ENCODE assay signal across 11 mouse cellular contexts in the genomic region with DNA sequence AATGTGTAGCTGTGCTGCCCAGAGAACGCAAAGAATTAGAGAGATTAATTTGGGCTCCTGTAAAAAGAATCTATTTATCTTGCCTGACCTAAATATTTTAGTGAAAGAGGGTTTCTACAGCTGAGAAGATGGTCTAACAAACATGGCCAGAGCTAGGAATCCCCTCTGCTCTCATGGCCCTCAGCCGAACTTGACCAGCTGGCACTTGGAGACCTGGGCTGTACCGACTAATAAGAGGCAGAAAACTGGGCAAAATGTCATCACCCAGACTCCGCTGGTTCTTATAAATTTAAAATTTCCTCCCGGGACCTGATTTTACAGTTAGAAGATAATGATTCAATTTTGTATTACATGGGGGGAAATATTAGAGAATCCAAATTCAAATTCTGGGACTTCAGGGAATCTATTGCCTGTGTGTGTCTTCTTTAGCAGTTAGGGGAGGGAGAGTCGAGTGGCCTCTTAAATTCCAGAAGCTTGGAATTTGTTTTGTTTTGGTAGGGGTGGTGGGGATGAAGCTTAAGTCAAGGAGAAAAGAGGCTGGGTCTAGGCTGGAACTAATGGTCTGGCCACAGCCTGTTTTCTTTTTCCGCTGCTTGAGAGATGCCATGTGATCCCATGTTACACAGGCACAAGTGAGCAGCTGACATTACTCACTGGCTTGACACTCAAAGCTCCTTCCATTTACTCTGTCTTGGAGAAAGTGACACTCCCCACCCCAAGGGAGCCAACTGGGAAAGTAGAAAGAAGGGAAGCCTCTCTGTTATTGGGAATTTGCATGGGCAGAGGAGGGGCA. TPM values are rescaled to one million over a fixed set of nuclear protein-coding genes. Genes with fewer than 3 reads are reported as not detected.
DNase-seq lines count a peak whose midpoint lies in the region; ATAC-seq and TF ChIP-seq lines count a peak whose summit lies in the region.
"Had no signal": no experiment of that assay in that cellular context is flagged by ENCODE, and none has a peak within 500 bp of the region (broad histone marks: within the 10 kb centered on the region; RNA-seq: fewer than 3 reads in every experiment).

No protein-coding gene starts in this region.

- ATAC-seq in heart, postnatal 0 days (ENCODE audit: insufficient read depth, low read depth), result no peak
- no peak for ATAC-seq in heart, embryonic 12.5 days (ENCODE audit: insufficient number of reproducible peaks, low FRiP score)
- ATAC-seq in forebrain, embryonic 14.5 days, result no peak
- ATAC-seq in midbrain, embryonic 14.5 days (ENCODE audit: low FRiP score, low TSS enrichment), result no peak

- H3K4me1 ChIP-seq in heart, postnatal 0 days (ENCODE audit: control insufficient read depth, insufficient read depth), result peaks cover 12% of the 10 kb centered on the region
- H3K4me1 ChIP-seq in heart, embryonic 12.5 days (replicated peaks), result peaks cover 22% of the 10 kb centered on the region
- peaks cover 32% of the 10 kb centered on the region for H3K4me1 ChIP-seq in forebrain, embryonic 14.5 days (ENCODE audit: control insufficient read depth, insufficient read depth, low read length)
- peaks cover 40% of the 10 kb centered on the region for H3K4me1 ChIP-seq in midbrain, embryonic 14.5 days (ENCODE audit: control insufficient read depth, insufficient read depth, low read length)

- H3K27me3 ChIP-seq in heart, postnatal 0 days (ENCODE audit: control insufficient read depth, insufficient read depth, low read length), result peaks cover 94% of the 10 kb centered on the region
- H3K27me3 ChIP-seq in heart, embryonic 12.5 days (replicated peaks), result peaks cover 94% of the 10 kb centered on the region
- no peaks in the 10 kb centered on the region for H3K27me3 ChIP-seq in forebrain, embryonic 14.5 days (replicated peaks; ENCODE audit: control insufficient read depth, insufficient read depth, low read length)
- H3K27me3 ChIP-seq in midbrain, embryonic 14.5 days (ENCODE audit: control insufficient read depth, insufficient read depth, low read length), result peaks cover 48% of the 10 kb centered on the region

- no peak for DNase-seq in heart, postnatal 0 days (ENCODE audit: low spot score)
- peak; percentile 78 to 88 for DNase-seq in cerebellum, adult 18-20 months
- no peak for DNase-seq in forebrain, embryonic 14.5 days (ENCODE audit: low spot score)
- no peak for DNase-seq in midbrain, embryonic 14.5 days
- no peak for DNase-seq in c-Kit-positive CD71-positive TER-119-positive erythroid progenitor cells, embryonic 14.5 days (ENCODE audit: low spot score)
- no peak for DNase-seq in layer of hippocampus, adult 8-10 months (ENCODE audit: low spot score in 2 of 2)
- DNase-seq in adrenal gland, postnatal 36 days, result no peak
- DNase-seq: heart, adult 11 months had no signal

- TF ChIP-seq CTCF in heart, postnatal 0 days (IDR thresholded peaks at IDR 0.05; ENCODE audit: low read depth), result no peak

- TF ChIP-seq EP300 in heart, postnatal 0 days (IDR thresholded peaks at IDR 0.05; ENCODE audit: low read depth), result no peak

- no peak overlapping the region for H3K27ac ChIP-seq in heart, postnatal 0 days (ENCODE audit: low read depth)
- no peak overlapping the region for H3K27ac ChIP-seq in heart, embryonic 12.5 days (ENCODE audit: poor library complexity, severe bottlenecking)
- peak overlapping the region; percentile 97 for H3K27ac ChIP-seq in forebrain, embryonic 14.5 days (ENCODE audit: low read depth, low read length)
- H3K27ac ChIP-seq in midbrain, embryonic 14.5 days (replicated peaks; ENCODE audit: low read depth, low read length), result peak overlapping the region; percentile 87
- H3K27ac ChIP-seq: limb, embryonic 10.5 days had no signal

- H3K9ac ChIP-seq in heart, postnatal 0 days (replicated peaks; ENCODE audit: low read depth, low read length), result no peak overlapping the region
- H3K9ac ChIP-seq in heart, embryonic 12.5 days, result no peak overlapping the region
- peak overlapping the region; percentile 100 for H3K9ac ChIP-seq in forebrain, embryonic 14.5 days (ENCODE audit: low read length)
- peak overlapping the region; percentile 82 for H3K9ac ChIP-seq in midbrain, embryonic 14.5 days (replicated peaks; ENCODE audit: low read length)

- H3K4me3 ChIP-seq in heart, postnatal 0 days (ENCODE audit: low read depth, low read length), result 0 out of 2 replicates have a peak overlapping the region, but pooled peaks have one; percentile 43
- H3K4me3 ChIP-seq in heart, embryonic 12.5 days, result no peak overlapping the region
- H3K4me3 ChIP-seq in forebrain, embryonic 14.5 days (ENCODE audit: low read depth, low read length), result peak overlapping the region; percentile 86
- peak overlapping the region; percentile 55 for H3K4me3 ChIP-seq in midbrain, embryonic 14.5 days (replicated peaks; ENCODE audit: low read depth, low read length)
- H3K4me3 ChIP-seq: limb, embryonic 10.5 days had no signal

- 22% methylated on average over 7 of the region's 7 CpGs for WGBS in heart, postnatal 0 days
- WGBS in heart, embryonic 12.5 days, result 12% methylated on average over 7 of the region's 7 CpGs
- WGBS in forebrain, embryonic 14.5 days, result 13% methylated on average over 7 of the region's 7 CpGs
- 14% methylated on average over 7 of the region's 7 CpGs for WGBS in midbrain, embryonic 14.5 days

- no peak overlapping the region for H3K4me2 ChIP-seq in heart, postnatal 0 days (ENCODE audit: low read depth, low read length)
- no peak overlapping the region for H3K4me2 ChIP-seq in heart, embryonic 12.5 days
- peak overlapping the region; percentile 98 for H3K4me2 ChIP-seq in forebrain, embryonic 14.5 days (ENCODE audit: low read length)
- peak overlapping the region; percentile 59 for H3K4me2 ChIP-seq in midbrain, embryonic 14.5 days (ENCODE audit: low read length)

- no peaks in the 10 kb centered on the region for H3K9me3 ChIP-seq in heart, postnatal 0 days (replicated peaks; ENCODE audit: control insufficient read depth, low read length)
- H3K9me3 ChIP-seq in heart, embryonic 12.5 days (replicated peaks), result no peaks in the 10 kb centered on the region
- H3K9me3 ChIP-seq in forebrain, embryonic 14.5 days (replicated peaks; ENCODE audit: control insufficient read depth, low read length), result no peaks in the 10 kb centered on the region
- no peaks in the 10 kb centered on the region for H3K9me3 ChIP-seq in midbrain, embryonic 14.5 days (ENCODE audit: control insufficient read depth, low read length)
- H3K9me3 ChIP-seq: limb, embryonic 10.5 days had no signal

- no peaks in the 10 kb centered on the region for H3K36me3 ChIP-seq in heart, postnatal 0 days (replicated peaks; ENCODE audit: control insufficient read depth, insufficient read depth, low read length)
- H3K36me3 ChIP-seq in heart, embryonic 12.5 days, result no peaks in the 10 kb centered on the region
- H3K36me3 ChIP-seq in forebrain, embryonic 14.5 days (ENCODE audit: control insufficient read depth, insufficient read depth, low read length), result peaks cover 80% of the 10 kb centered on the region
- H3K36me3 ChIP-seq in midbrain, embryonic 14.5 days (ENCODE audit: control insufficient read depth, insufficient read depth, low read length), result peaks cover 25% of the 10 kb centered on the region
- H3K36me3 ChIP-seq: limb, embryonic 10.5 days had no signal

RNA-seq across cellular contexts. Expression of a gene that starts 37.8 kb away (rescaled TPM):
- 0.19 TPM in 1 of 2 replicates, not detected in the other for total RNA-seq in heart, postnatal 0 days (2014; rRNA removed; ENCODE audit: low replicate concordance)
- polyA plus RNA-seq in heart, postnatal 0 days (2015; fragmentation: Nextera tagmentation; extraction: Ambion mirVana), result not detected in 2 replicates
- polyA plus RNA-seq in heart, embryonic 12.5 days (2016; fragmentation: Nextera tagmentation; extraction: Ambion mirVana), result 0.19 TPM in 1 of 2 replicates, not detected in the other
- 0.25 TPM in 1 of 2 replicates, not detected in the other for polyA plus RNA-seq in forebrain, embryonic 14.5 days (2014; fragmentation: Nextera tagmentation; extraction: Ambion mirVana)
- polyA plus RNA-seq in midbrain, embryonic 14.5 days (2014; fragmentation: Nextera tagmentation; extraction: Ambion mirVana), result 0.21 and 0.22 TPM in 2 replicates
- not detected for total RNA-seq in layer of hippocampus, adult 8-10 months (2022)
- 1 to 10 TPM; 5.5 to 7.9 TPM for total RNA-seq in adrenal gland, postnatal 36 days (2021)
- polyA plus RNA-seq: C2C12 had no signal

Comparison
In these comparisons a context has a peak if more than half of its experiments do, and no peak if none do; other contexts are left out.
1. DNase-seq: peak in cerebellum, adult 18-20 months (2 of 2); none in heart, postnatal 0 days (single experiment), forebrain, embryonic 14.5 days (single experiment), midbrain, embryonic 14.5 days (single experiment), c-Kit-positive CD71-positive TER-119-positive erythroid progenitor cells, embryonic 14.5 days (single experiment), layer of hippocampus, adult 8-10 months (0 of 2) and adrenal gland, postnatal 36 days (0 of 2).
2. H3K27ac ChIP-seq: peak in forebrain, embryonic 14.5 days (single experiment) and midbrain, embryonic 14.5 days (single experiment); none in heart, postnatal 0 days (single experiment) and heart, embryonic 12.5 days (single experiment).
3. H3K4me2 ChIP-seq: peak in forebrain, embryonic 14.5 days (single experiment) and midbrain, embryonic 14.5 days (single experiment); none in heart, postnatal 0 days (single experiment) and heart, embryonic 12.5 days (single experiment).
4. H3K9ac ChIP-seq: peak in forebrain, embryonic 14.5 days (single experiment) and midbrain, embryonic 14.5 days (single experiment); none in heart, postnatal 0 days (single experiment) and heart, embryonic 12.5 days (single experiment).